Mouse (Mus musculus) right cerebral cortex, postnatal 14 days (tissue): ENCODE results near the gene Dst.
"Not testable (repeated sequence)": the region's sequence is repeated elsewhere in the genome, so short reads cannot be mapped to it uniquely, and the experiment has no call there.

Source experiments
- DNase-seq: peaks from one replicate; pipeline ENCODE4 v3.0.0; 2022

Dst gene

GRCm38 (mm10) chr1:34030330-34031021 lies 122.5 kb downstream of the Dst start:
- DNase-seq: no peak

DNA sequence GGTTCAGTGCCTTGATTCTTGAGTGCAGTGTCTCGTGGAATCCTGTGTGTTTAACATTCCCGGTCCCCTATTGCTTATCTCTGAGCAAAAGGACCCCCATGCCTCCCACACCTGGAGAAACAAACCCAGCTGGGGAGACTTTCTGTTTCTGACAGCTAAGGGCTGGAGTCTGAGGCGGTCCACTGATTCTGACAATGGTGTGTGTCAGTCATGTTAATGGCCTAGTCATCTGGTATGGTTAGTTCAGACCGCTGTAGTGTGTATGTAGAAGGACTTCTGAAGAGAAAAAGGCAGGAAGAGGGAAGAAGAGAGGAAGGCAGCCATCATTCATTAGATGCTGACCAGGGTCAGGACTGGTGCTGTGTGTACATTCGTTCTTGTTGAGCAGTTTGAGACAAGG lies 125.0 kb downstream of the Dst start:
- no peak for DNase-seq

GRCm38 (mm10) chr1:34033478-34033877 lies 125.5 kb downstream of the Dst start:
- DNase-seq: no peak

- no peak for DNase-seq
Measured at GRCm38 (mm10) chr1:34033958-34034357, 125.9 kb downstream of the Dst start.

GRCm38 (mm10) chr1:34036111-34036510 lies 128.1 kb downstream of the Dst start:
- no peak for DNase-seq

DNA sequence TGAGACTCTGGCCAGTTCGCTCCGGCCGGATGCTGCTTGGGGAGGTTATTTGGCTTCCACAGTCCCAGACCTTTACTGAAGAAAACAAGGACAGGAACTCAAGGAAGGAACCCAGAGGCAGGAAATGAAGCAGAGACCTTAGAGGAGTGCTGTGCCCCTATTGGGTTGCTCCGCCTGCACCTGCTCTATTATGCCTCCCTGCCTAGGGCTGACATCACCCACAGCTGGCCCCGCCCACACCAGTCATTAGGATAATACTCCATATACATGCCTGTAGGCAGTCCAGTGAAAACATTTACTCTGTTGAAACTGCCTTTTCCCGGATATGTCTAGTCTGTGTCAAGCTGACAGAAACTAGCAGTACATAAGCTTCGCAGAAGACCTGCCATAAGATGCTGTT lies 130.5 kb downstream of the Dst start:
- no peak for DNase-seq

- no peak for DNase-seq
Measured at GRCm38 (mm10) chr1:34040049-34040448, 132.0 kb downstream of the Dst start.

- DNase-seq: no peak
Measured at GRCm38 (mm10) chr1:34040901-34041721, 133.1 kb downstream of the Dst start.

DNA sequence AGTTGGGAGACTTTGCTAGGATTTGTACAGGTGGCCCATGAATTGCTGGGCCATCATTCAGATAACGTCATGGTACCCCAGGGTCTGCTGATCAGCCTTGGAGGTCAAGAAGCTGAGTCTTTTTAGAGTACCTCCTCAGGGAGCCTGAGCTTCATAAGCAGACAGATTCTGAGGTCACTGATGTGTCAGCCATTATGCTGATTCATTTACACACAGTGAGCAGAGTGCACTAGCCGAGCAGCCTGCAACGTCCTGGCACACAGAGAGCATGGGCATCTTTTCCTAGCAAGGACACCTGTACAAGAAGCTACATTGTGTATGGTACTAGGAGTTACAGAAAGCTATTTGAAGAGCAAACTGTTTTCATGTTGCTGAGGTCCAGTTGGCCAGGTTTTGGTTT lies 134.3 kb downstream of the Dst start:
- no peak for DNase-seq

GRCm38 (mm10) chr1:34043327-34043726 lies 135.3 kb downstream of the Dst start:
- no peak for DNase-seq

- no peak for DNase-seq
Measured at GRCm38 (mm10) chr1:34043836-34044550, 136.0 kb downstream of the Dst start.

DNA sequence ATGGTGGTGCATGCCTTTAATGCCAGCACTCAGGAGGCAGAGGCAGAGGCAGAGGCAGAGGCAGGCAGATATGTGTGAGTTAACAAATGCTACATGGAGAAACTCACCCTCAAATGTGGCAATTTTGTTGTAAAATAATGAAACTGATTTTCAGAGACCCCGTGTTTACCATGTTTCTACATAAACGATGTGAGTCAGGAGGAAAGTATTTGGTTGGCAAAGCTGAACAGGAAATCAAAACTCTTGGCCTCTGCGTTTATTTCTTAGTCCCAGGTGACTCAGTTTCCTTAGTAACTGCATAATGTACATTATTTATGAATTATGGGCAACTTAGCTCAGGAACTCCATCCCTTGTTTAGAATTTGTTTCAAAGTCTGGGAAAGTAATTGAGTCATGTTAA lies 136.7 kb downstream of the Dst start:
- no peak for DNase-seq

- no peak for DNase-seq
Measured at GRCm38 (mm10) chr1:34047285-34047684, 139.3 kb downstream of the Dst start.

DNA sequence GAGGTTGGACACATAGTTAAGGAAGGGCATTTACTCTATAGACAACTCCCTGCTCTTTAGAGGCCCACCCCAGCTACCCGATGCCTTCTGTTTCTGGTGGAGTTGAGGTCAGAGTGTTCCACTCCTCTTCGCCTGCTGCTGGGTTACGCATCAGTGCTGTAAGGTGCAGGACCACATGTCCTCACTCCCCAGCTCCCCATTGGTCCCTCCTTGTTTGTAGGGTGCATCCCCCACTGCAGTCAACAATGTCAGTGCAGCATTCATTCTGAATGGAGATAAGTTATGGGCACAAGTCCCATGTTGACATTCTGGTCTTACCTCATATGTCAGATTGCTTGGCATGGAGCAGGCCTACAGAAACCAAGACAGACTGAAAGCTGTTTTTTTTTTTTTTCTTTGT lies 143.2 kb downstream of the Dst start:
- no peak for DNase-seq

DNA sequence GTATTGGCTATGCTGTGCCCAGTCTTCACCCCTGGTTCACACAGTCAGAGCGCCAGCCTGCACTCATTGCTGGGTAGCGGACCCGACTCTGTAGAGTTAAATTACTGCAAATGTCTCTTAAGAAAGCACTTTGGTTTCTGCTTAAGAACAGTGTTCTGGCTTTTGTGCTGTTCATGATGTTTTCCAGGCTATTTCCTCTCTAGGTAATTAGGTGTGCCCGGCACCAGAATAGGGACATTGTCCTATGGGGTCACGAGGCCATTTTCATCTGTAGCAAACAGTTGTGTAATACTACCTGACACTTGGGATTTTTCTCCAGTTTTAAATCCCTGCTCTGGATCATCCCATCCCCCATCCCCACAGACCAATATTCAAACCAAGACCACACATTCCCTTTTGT lies 144.4 kb downstream of the Dst start:
- no peak for DNase-seq

- no peak for DNase-seq
Measured at GRCm38 (mm10) chr1:34054970-34055369, 146.9 kb downstream of the Dst start.

DNA sequence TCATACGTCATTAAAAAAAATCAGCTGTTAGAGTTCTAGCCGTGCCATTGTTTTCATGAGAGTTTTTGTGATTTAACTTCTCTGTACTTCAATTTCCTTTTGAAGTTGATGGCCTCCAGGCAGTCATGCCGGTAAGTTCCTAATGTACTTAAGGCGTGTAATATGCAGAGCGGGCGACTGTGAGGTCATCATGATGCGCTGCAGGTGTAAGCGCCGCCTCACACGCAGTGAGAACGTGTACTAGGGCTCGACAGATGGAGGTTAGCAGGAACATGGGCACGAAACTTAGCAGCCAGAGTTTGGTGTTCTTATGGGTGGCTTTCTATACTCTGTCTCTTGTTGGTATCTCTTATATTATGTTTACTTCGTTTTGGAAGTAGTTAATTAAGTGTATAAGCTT lies 148.6 kb downstream of the Dst start:
- no peak for DNase-seq

DNA sequence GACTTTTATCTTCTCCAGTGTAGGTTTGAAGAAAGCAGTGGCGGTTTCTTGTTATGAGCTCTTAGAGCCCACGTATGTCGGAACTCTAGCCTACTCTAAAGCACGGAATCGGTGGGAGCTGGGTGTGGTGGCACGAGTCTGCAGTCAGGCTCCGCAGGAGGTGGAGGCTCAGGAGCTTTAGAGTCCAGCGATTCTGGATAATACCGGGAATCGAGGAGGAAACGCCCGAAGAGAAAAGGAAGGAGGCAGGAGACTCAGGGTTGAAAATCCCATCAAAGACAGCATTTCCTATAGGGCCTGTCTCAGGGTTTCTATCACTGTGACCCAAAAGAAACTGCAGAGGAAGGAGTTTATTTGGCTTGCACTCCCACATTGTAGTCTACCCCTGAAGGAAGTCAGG lies 151.2 kb downstream of the Dst start:
- no peak for DNase-seq

GRCm38 (mm10) chr1:34060446-34060845 lies 152.4 kb downstream of the Dst start:
- no peak for DNase-seq

GRCm38 (mm10) chr1:34061078-34061477 lies 153.1 kb downstream of the Dst start:
- DNase-seq: peak; percentile 61

- no peak for DNase-seq
Measured at GRCm38 (mm10) chr1:34061860-34062259, 153.8 kb downstream of the Dst start.

- DNase-seq: no peak
Measured at GRCm38 (mm10) chr1:34063943-34064342, 155.9 kb downstream of the Dst start.

GRCm38 (mm10) chr1:34065551-34066048 lies 157.6 kb downstream of the Dst start:
- no peak for DNase-seq

GRCm38 (mm10) chr1:34066401-34066800 lies 158.4 kb downstream of the Dst start:
- not testable (repeated sequence) for DNase-seq
